Mouse (Mus musculus): ENCODE measurements around the gene Sirt3. TPM values are rescaled to one million over a fixed set of nuclear protein-coding genes. Genes with fewer than 3 reads are reported as not detected.

Gene Sirt3
- polyA plus RNA-seq, 1 experiment from 2014 or later = 28.4 TPM

DNA sequence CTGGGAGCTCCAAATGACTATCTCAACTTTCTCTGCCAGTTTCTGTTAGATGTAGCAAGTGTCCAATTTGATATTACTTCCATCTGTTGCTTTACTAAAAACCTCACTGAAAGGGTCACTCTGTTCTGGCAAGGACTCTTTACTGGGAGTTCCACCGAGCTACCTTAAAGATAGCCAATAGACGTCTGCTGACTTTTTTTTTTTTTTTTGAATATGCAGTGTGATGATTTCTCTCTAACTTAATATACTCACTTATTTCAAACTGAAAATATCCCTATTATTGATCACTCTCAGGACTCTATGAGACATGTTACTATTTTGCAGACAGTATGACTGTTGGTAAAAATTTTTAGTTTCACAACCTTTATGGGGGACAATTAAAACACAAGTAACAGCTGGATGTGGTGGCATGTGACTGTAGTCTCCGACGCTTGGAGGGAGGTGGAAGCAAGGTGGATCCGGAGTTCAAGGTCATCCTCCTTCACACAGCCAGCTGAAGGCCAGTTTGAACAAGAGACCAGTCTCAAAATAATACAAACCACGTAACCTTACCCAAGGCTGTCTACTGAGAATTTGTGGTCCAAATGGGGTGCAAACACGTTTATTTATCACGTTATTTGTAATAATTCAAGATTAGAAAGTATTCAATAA is 1.1 kb downstream of the Sirt3 start:
- Histone ChIP-seq H3K4me1 (peaks cover 20% of the 10 kb centered on the region), H3K27me3 (ENCODE audit: poor library complexity, severe bottlenecking) (no peaks in the 10 kb centered on the region), H3K9me3 (no peaks in the 10 kb centered on the region), H3K36me3 (replicated peaks) (peaks cover 43% of the 10 kb centered on the region), H3K27ac (peak overlapping the region; percentile 88), H3K4me3 (peak overlapping the region; percentile 98)
- DNase-seq (ENCODE audit: extremely low spot score, low spot score) = no peak
- 36% methylated on average over 8 of the region's 8 CpGs for WGBS

DNA sequence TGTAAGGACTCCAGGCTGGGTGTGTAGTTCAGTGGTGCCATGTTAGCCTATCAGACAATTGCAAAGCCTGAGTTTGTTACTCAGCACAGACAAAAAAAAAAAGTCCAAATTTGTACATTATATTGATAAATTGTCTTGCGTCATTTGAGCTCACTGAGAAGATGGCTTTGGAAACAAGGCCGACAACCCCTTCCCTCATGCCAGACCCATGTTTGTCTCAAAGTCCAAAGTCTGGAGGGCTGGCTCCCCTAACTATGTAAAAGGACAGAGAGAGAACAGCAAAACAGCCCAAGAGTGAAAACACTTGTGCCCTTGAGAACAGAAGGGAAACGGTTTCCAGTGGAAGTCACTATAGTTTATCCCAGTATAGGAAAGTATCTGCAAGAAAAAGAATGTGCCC is 1.7 kb downstream of the Sirt3 start:
- DNase-seq (ENCODE audit: extremely low spot score, low spot score) = no peak
- Histone ChIP-seq H3K27ac (no peak overlapping the region), H3K36me3 (replicated peaks) (peaks cover 43% of the 10 kb centered on the region), H3K27me3 (ENCODE audit: poor library complexity, severe bottlenecking) (no peaks in the 10 kb centered on the region), H3K4me1 (peaks cover 20% of the 10 kb centered on the region), H3K4me3 (peak overlapping the region; percentile 18; the same call in 1 of the 2 replicates), H3K9me3 (no peaks in the 10 kb centered on the region)
- WGBS = 83% methylated on average over 3 of the region's 3 CpGs

DNA sequence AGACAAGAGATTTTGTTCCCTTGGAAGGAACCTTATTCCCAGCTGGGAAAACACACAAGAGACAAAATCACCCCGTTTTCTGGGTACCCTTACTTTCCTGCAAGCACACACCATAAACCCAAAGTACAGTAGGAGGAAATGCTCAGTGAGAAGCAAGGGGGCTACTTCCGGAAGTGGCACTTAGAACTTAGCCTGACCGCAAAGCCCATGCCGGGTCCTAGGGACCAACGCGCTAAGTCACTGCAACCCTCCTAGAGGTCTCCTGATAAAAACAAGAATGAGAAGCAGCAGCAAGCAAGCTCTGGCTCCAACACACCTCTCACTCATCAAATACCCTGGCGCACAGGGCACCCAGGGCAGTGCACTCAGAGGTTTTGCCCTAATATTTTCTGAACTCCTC is 2.8 kb downstream of the Sirt3 start:
- Histone ChIP-seq H3K27me3 (ENCODE audit: poor library complexity, severe bottlenecking) (no peaks in the 10 kb centered on the region), H3K9me3 (no peaks in the 10 kb centered on the region), H3K4me3 (no peak overlapping the region), H3K27ac (no peak overlapping the region), H3K36me3 (replicated peaks) (peaks cover 39% of the 10 kb centered on the region), H3K4me1 (peaks cover 20% of the 10 kb centered on the region)
- 89% methylated on average over 7 of the region's 7 CpGs for WGBS
- no peak for DNase-seq (ENCODE audit: extremely low spot score, low spot score)

DNA sequence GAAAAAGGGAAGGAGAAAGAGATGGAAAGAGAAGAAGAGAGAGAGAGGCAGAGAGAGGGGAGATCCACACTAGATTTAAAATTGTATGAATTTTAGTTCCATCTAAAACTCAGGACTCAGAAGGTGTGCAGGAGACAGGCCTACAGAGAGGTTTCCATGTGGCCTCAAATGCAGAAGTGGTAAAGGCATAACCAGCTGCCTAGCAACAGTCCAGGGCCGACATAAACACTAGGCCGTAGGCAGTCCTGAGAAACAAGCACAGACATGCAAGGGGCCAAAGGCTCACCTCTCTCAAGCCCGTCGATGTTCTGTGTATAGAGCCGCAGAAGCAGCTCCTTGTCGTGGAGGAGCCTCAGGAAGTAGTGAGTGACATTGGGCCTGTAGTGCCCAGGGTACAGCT is 4.7 kb downstream of the Sirt3 start:
- no peaks in the 10 kb centered on the region for H3K9me3 ChIP-seq
- WGBS = 93% methylated on average over 6 of the region's 6 CpGs
- peaks cover 8% of the 10 kb centered on the region for H3K4me1 ChIP-seq
- H3K27me3 ChIP-seq (ENCODE audit: poor library complexity, severe bottlenecking) = no peaks in the 10 kb centered on the region
- no peak overlapping the region for H3K27ac ChIP-seq
- H3K36me3 ChIP-seq (replicated peaks) = peaks cover 36% of the 10 kb centered on the region
- DNase-seq (ENCODE audit: extremely low spot score, low spot score) = no peak
- H3K4me3 ChIP-seq = no peak overlapping the region

DNA sequence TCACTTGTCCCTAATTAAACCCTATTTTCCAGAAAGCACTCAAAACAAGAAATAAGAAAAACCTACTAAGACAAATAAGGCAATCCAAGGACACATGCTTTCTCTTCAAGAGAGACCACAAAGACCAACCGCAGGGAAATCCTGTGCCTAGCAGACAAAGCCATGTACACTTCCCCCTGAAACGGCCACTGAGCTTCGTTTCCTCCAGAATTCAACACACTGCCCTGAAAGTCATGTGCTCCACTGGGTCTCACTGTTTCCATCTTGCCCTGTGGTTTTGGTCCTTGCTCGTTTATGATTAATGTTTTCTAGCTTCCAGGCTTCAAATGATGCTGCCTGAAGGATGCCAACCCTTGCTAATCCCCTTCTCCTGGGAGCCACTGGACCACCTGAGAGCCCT is 7.9 kb downstream of the Sirt3 start:
- Histone ChIP-seq H3K27ac (no peak overlapping the region), H3K27me3 (ENCODE audit: poor library complexity, severe bottlenecking) (no peaks in the 10 kb centered on the region), H3K4me1 (no peaks in the 10 kb centered on the region), H3K36me3 (replicated peaks) (peaks cover 41% of the 10 kb centered on the region), H3K4me3 (no peak overlapping the region), H3K9me3 (no peaks in the 10 kb centered on the region)
- DNase-seq (ENCODE audit: extremely low spot score, low spot score) = no peak
- 89% methylated on average over 4 of the region's 4 CpGs for WGBS

DNA sequence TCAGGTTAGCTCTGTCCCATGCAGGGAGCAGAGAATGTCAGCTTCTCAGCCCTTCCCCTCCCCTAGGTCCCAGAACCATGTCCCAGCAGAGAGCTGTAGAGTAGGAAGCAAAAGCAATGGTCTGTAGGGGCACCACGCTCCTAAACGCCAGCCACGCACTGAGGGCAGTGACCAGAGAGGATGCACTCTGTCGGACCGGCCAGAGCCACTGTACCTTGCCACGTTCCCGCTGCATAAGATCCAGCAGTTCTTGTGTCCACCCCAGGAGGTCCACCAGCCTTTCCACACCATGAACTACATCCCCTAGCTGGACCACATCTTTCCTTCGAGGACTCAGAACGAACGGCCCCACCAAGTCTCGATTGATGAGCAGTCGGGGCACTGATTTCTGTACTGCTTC is 17.3 kb downstream of the Sirt3 start:
- H3K36me3 ChIP-seq (replicated peaks) = peaks cover 77% of the 10 kb centered on the region
- no peaks in the 10 kb centered on the region for H3K9me3 ChIP-seq
- no peak overlapping the region for H3K4me3 ChIP-seq
- 87% methylated on average over 12 of the region's 12 CpGs for WGBS
- H3K4me1 ChIP-seq = no peaks in the 10 kb centered on the region
- H3K27ac ChIP-seq = no peak overlapping the region
- DNase-seq (ENCODE audit: extremely low spot score, low spot score) = no peak
- H3K27me3 ChIP-seq (ENCODE audit: poor library complexity, severe bottlenecking) = no peaks in the 10 kb centered on the region

DNA sequence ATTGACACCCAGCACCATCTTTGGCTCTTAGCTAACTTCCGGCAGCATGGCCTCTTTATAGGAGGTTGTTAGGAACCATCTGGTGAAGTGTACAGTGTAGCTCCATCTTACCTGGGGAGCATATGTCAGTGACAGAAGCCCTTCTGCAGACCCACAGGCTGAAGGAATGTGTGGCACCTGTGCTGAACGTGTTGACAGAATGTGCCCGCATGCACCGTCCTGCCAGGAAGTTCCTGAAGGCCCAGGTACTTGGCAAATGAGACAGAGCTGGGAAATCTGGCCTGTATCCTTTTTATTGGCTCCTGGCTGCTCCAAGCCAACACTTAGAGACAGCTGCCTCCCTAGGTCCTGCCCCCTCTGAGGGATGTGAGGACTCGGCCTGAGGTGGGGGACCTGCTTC is 21.4 kb downstream of the Sirt3 start:
- Histone ChIP-seq H3K4me3 (no peak overlapping the region), H3K4me1 (peaks cover 22% of the 10 kb centered on the region), H3K9me3 (no peaks in the 10 kb centered on the region), H3K36me3 (replicated peaks) (peaks cover 75% of the 10 kb centered on the region), H3K27ac (no peak overlapping the region), H3K27me3 (ENCODE audit: poor library complexity, severe bottlenecking) (no peaks in the 10 kb centered on the region)
- 91% methylated on average over 5 of the region's 5 CpGs for WGBS
- DNase-seq (ENCODE audit: extremely low spot score, low spot score) = no peak

DNA sequence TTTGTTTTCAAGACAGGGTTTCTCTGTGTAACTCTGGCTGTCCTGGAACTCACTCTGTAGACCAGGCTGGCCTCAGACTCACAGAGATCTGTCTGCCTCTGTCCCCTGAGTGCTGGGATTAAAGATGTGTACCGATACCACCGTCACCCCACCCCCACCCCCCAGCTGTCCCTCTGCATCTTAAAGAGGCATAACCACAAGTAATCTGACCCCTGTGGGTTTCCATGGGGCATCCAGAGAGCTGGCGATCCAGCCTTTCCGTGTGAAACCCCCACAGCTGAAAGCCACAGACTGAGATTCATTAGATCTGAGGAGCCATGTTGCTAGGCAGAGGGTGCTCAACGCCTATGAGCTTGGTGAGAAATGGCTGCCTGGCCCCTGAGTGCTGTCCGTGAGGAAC is 22.1 kb downstream of the Sirt3 start:
- no peak overlapping the region for H3K4me3 ChIP-seq
- peaks cover 68% of the 10 kb centered on the region for H3K36me3 ChIP-seq (replicated peaks)
- DNase-seq (ENCODE audit: extremely low spot score, low spot score) = no peak
- H3K27me3 ChIP-seq (ENCODE audit: poor library complexity, severe bottlenecking) = no peaks in the 10 kb centered on the region
- H3K27ac ChIP-seq = no peak overlapping the region
- WGBS = 87% methylated on average over 6 of the region's 6 CpGs
- H3K4me1 ChIP-seq = peaks cover 29% of the 10 kb centered on the region
- H3K9me3 ChIP-seq = no peaks in the 10 kb centered on the region

DNA sequence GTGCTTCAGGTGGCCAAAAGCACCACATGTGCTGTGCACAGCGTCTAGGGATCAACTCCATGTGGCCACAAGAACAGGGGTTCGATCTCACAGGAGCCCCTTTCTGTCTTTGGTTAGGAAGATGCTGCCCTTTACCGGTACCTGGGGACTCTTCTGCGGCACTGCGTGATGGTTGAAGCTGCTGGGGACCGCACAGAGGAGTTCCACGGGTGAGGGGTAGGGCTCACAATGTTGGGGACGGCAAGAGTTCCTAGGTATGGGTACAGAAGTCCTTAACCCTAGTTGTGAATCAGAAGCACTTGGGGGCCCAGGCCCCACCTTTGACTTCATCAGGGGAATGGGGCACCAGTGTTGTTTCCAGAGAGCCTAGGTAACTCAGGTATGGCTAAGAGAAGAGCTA is 23.4 kb downstream of the Sirt3 start:
- DNase-seq (ENCODE audit: extremely low spot score, low spot score) = no peak
- no peak overlapping the region for H3K27ac ChIP-seq
- peak overlapping the region; percentile 87; the same call in 1 of the 2 replicates for H3K4me3 ChIP-seq
- H3K4me1 ChIP-seq = peaks cover 32% of the 10 kb centered on the region
- 92% methylated on average over 8 of the region's 8 CpGs for WGBS
- no peaks in the 10 kb centered on the region for H3K27me3 ChIP-seq (ENCODE audit: poor library complexity, severe bottlenecking)
- no peaks in the 10 kb centered on the region for H3K9me3 ChIP-seq
- peaks cover 65% of the 10 kb centered on the region for H3K36me3 ChIP-seq (replicated peaks)

DNA sequence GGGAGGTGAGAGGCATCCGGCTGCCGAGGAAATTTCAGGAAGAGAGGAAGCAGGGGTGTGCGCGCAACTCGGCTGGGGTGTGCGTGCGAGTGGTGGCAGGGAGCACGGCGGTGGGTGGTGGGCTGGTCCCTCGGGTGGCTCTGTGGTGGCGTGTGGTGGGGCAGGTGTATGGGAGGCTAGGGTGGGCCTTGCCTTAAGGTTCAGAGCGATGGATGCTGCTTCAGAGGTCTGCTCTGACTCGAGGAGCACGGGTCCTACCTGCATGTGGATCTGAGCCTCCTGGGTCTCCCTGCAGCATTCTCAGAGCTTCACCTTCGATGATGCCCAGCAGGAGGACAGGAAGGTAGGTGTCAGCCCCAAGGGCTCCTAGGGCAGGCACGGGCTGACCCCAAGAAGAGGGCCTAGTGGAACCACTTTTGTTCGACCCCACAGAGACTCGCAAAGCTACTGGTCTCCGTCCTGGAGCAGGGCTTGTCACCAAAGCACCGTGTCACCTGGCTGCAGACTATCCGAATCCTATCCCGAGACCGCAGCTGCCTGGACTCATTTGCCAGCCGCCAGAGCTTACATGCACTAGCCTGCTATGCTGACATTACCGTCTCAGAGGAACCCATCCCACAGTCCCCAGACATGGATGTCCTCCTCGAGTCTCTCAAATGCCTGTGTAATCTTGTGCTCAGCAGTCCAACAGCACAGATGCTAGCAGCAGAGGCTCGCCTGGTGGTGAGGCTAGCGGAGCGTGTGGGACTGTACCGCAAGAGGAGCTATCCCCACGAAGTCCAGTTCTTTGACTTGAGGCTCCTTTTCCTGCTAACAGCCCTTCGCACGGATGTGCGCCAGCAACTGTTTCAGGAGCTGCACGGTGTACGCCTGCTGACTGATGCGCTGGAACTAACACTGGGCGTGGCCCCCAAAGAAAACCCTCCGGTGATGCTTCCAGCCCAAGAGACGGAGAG is 24.3 kb downstream of the Sirt3 start, which contains the start of gene Bet1l:
Gene Bet1l (minus strand): TSS at position 28 of the 956 bp plus-strand sequence.
- Histone ChIP-seq H3K27me3 (ENCODE audit: poor library complexity, severe bottlenecking) (no peaks in the 10 kb centered on the region), H3K4me1 (peaks cover 32% of the 10 kb centered on the region), H3K9me3 (no peaks in the 10 kb centered on the region), H3K4me3 (peak within 1 kb of the TSS; percentile 87), H3K27ac (peak within 1 kb of the TSS; percentile 89), H3K36me3 (replicated peaks) (peaks cover 65% of the 10 kb centered on the region)
- no peak for DNase-seq (ENCODE audit: extremely low spot score, low spot score)
- 44% methylated on average over 40 of the region's 40 CpGs for WGBS

DNA sequence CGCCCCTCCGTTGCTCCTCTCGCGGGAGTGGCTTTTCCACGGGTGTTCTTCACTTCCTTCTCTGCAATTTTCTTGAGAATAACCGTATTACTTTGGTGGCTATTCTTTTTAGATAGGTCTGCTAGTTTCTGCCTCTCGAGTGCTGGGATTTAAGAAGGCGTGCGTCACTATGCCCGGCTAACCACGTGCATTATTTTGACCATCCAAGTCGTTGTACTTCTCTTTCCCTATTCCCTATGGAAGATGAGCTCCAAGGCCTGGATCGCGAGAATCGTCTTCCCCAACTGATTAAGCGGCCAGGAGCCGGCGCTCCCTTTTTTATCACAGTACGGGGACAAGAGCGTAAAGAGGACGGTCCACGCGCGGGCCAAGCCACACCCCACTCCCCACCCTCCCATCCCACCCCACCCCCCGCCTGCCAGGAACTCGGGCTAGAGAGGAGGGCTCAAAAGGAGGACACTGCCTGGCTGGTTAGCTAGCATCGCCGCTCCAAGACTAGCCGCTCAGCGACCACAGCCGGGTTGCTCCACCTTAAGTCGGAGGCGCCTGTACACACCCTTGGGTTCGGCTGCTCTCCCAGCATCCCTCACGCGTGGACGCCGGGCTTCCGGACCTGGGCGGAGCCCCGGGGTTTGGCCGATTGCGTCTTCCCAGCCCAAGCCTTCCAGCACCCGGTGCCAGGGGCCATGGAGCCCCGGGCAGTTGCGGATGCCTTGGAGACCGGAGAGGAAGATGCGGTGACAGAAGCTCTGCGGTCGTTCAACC is 25.1 kb downstream of the Sirt3 start, which contains the start of gene Ric8a:
Gene Ric8a (plus strand): TSS at position 173 of the 765 bp plus-strand sequence.
- Histone ChIP-seq H3K36me3 (replicated peaks) (peaks cover 65% of the 10 kb centered on the region), H3K9me3 (no peaks in the 10 kb centered on the region)

More for the DNA sequence above, 25.1 kb downstream of the Sirt3 start, which contains the start of gene Ric8a:
- DNase-seq (ENCODE audit: extremely low spot score, low spot score) = peak; percentile 77
- H3K4me3 ChIP-seq = peak within 1 kb of the TSS; percentile 87
- peak within 1 kb of the TSS; percentile 89 for H3K27ac ChIP-seq
- under 1% methylated on average over 50 of the region's 50 CpGs for WGBS
- H3K4me1 ChIP-seq = peaks cover 32% of the 10 kb centered on the region
- no peaks in the 10 kb centered on the region for H3K27me3 ChIP-seq (ENCODE audit: poor library complexity, severe bottlenecking)
